Mouse (Mus musculus) neural tube, embryonic 11.5 days (tissue): Measurements from ENCODE around the gene Purb. TPM values are rescaled to one million over a fixed set of nuclear protein-coding genes. Genes with fewer than 3 reads are reported as not detected.
"Not testable (repeated sequence)": the region's sequence is repeated elsewhere in the genome, so short reads cannot be mapped to it uniquely, and the experiment has no call there.

Experiments used
- ATAC-seq: fragments of 200-750 bp; cut with Nextera tagmentation; 2 replicates; pipeline ENCODE4 v1.8.0; 2017; ENCODE audit warnings: moderate number of reproducible peaks, mild to moderate bottlenecking, moderate TSS enrichment, moderate library complexity; ENCODE audit not compliant: insufficient read depth, low FRiP score, low TSS enrichment
- DNase-seq: peaks from one replicate; pipeline ENCODE4 v3.0.0-alpha.2; 2015; ENCODE audit warnings: low spot score
- H3K27ac ChIP-seq: fragments of 300-500 bp; sonication (generic); 2 replicates; pipeline ENCODE4 v1.5.1; 2014; ENCODE audit warnings: low read depth, mild to moderate bottlenecking, low read length
- H3K27me3 ChIP-seq: fragments of 300-500 bp; sonication (generic); 2 replicates; pipeline ENCODE4 v1.6.1; 2014; ENCODE audit warnings: mild to moderate bottlenecking, low read length, mixed read lengths; ENCODE audit not compliant: control insufficient read depth, insufficient read depth
- H3K36me3 ChIP-seq: fragments of 300-500 bp; sonication (generic); 2 replicates; pipeline ENCODE4 v1.6.1; 2014; ENCODE audit warnings: mild to moderate bottlenecking, low read length, moderate library complexity, mixed read lengths; ENCODE audit not compliant: control insufficient read depth, insufficient read depth
- H3K4me1 ChIP-seq: fragments of 300-500 bp; sonication (generic); 2 replicates; pipeline ENCODE4 v1.6.1; 2014; ENCODE audit warnings: low read length, mixed read lengths; ENCODE audit not compliant: control insufficient read depth, insufficient read depth
- H3K4me2 ChIP-seq: fragments of 300-500 bp; sonication (generic); 2 replicates; pipeline ENCODE4 v1.6.1; 2014; ENCODE audit warnings: low read depth, mild to moderate bottlenecking, moderate library complexity
- H3K4me3 ChIP-seq: fragments of 300-500 bp; sonication (generic); 2 replicates; pipeline ENCODE4 v1.5.1; 2014; ENCODE audit warnings: low read depth, low read length
- H3K9ac ChIP-seq: fragments of 300-500 bp; sonication (generic); 2 replicates; pipeline ENCODE4 v1.6.1; 2014; ENCODE audit warnings: mild to moderate bottlenecking, low read length
- H3K9me3 ChIP-seq: fragments of 300-500 bp; sonication (generic); 2 replicates; pipeline ENCODE4 v1.6.1; 2016; ENCODE audit warnings: low read length; ENCODE audit not compliant: control insufficient read depth
- WGBS: fragments of 180-500 bp; shearing (Covaris S2); extraction: QIAGEN DNeasy Blood & Tissue Kit; methylation state at CpG from one replicate; pipeline ENCODE4 v1.1.7; 2014; 5-methylcytosine and 5-hydroxymethylcytosine counted together
- polyA plus RNA-seq: library from polyadenylated mRNA; unstranded; fragments of >200 nt; fragmentation: Nextera tagmentation; extraction: Ambion mirVana; gene quantifications from 2 replicates; pipeline ENCODE4 v1.2.1, GENCODE M21; 2014

Purb gene
- polyA plus RNA-seq, 1 experiment from 2014 or later: 12.9 TPM

DNA sequence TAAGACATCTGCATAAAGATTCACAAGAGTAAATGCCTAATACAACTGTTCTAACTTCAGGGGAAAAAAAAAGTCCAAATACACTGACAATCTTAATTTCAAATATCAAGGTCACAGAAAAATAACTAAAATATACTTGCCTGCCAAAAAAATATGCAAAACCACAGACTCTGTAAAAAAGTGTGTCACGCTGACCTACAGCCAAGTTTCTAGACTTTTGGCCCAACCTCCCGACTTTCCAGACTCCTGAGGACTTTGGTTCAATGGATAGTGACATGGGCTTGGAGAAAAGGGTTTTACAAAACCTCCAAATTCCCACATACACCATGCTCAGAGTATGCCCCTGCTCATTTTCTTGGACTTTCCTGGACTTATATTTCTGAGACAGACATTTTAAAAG, 7.2 kb downstream of the Purb start:
- Histone ChIP-seq H3K27ac (no peak overlapping the region), H3K27me3 (no peaks in the 10 kb centered on the region), H3K4me1 (peaks cover 15% of the 10 kb centered on the region), H3K4me3 (no peak overlapping the region), H3K9me3 (no peaks in the 10 kb centered on the region), H3K36me3 (no peaks in the 10 kb centered on the region), H3K4me2 (no peak overlapping the region), H3K9ac (no peak overlapping the region)
- no peak for DNase-seq
- no peak for ATAC-seq
- 92% methylated on average over 2 of the region's 2 CpGs for WGBS

DNA sequence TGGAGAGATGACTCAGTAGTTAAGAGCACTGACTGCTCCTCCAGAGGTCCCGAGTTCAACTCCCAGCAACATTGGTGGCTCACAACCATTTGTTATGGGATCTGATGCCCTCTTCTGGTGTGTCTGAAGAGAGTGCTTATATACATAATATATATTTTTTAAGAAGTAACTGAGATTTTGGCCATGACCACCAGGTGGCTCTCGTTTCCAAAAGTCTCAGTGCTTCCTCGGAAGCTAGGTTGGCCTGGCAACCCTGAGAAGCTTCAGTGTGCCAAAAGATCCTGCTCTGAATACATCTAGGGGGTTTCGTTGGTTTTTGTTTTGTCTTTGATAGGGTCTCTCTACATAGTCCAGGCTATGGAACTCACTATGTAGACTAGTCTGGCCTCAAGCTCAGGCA, 10.6 kb downstream of the Purb start:
- Histone ChIP-seq H3K4me1 (no peaks in the 10 kb centered on the region), H3K4me3 (no peak overlapping the region), H3K4me2 (no peak overlapping the region), H3K27me3 (no peaks in the 10 kb centered on the region), H3K27ac (no peak overlapping the region), H3K9ac (no peak overlapping the region), H3K36me3 (no peaks in the 10 kb centered on the region), H3K9me3 (no peaks in the 10 kb centered on the region)
- DNase-seq (peak; percentile 77), ATAC-seq (peak; percentile 53; the same call in 1 of the 2 replicates)
- 42% methylated on average over 4 of the region's 4 CpGs for whole genome bisulfite sequencing

DNA sequence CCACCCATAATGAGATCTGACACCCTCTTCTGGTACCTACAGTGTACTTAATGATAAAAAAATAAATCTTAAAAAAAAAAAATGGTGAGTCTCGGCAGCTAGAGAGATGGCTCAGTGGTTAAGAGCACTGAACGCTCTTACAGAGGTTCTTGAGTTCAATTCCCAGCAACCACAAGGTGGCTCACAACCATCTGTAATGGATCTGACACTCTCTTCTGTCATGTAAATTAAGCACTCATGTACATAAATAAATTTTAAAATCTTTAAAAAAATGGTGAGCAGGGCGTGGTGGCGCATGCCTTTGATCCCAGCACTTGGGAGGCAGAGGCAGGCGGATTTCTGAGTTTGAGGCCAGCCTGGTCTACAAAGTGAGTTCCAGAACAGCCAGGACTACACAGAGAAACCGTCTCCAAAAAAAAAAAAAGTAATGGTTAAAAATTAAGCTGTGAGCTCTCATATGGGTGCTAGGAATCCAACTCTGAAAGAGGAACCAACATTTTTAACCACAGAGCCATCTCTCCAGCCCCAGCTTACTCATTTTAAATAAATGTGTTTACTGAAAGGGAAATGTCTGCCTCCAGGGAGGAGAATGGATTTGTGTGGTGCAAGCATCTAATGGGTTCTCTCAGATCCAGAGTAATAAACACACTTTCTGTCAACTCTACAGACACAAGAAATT, 12.4 kb downstream of the Purb start:
- Histone ChIP-seq H3K4me3 (no peak overlapping the region), H3K4me2 (no peak overlapping the region), H3K27ac (no peak overlapping the region), H3K9me3 (no peaks in the 10 kb centered on the region), H3K9ac (no peak overlapping the region), H3K36me3 (no peaks in the 10 kb centered on the region), H3K4me1 (no peaks in the 10 kb centered on the region), H3K27me3 (no peaks in the 10 kb centered on the region)
- no peak for ATAC-seq
- 90% methylated on average over 6 of the region's 6 CpGs for WGBS
- DNase-seq: no peak

DNA sequence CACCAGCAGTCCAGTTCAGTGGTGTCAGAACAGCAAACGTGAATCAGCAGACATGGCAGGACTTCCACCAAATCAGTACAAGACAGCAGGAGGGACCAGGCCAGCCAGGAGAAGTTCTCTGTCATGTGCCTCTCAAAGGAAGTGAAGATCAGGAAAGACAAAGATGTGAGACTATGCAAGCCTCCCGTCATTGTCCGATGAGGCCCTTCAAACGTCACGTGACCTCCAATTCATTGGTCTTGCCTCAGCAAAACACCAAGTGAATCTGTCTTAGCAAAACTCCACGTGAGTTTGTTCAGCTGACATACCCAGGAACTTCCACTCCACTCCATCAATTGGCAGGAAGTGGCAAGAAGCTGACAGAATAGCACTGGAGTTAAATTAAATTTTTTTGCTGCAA, 19.6 kb downstream of the Purb start:
- no peaks in the 10 kb centered on the region for H3K36me3 ChIP-seq
- H3K4me1 ChIP-seq: no peaks in the 10 kb centered on the region
- no peak overlapping the region for H3K4me2 ChIP-seq
- H3K9me3 ChIP-seq: no peaks in the 10 kb centered on the region
- no peak overlapping the region for H3K27ac ChIP-seq
- DNase-seq (no peak), ATAC-seq (no peak)
- H3K4me3 ChIP-seq: no peak overlapping the region
- H3K9ac ChIP-seq: no peak overlapping the region
- 81% methylated on average over 6 of the region's 6 CpGs for WGBS
- no peaks in the 10 kb centered on the region for H3K27me3 ChIP-seq

DNA sequence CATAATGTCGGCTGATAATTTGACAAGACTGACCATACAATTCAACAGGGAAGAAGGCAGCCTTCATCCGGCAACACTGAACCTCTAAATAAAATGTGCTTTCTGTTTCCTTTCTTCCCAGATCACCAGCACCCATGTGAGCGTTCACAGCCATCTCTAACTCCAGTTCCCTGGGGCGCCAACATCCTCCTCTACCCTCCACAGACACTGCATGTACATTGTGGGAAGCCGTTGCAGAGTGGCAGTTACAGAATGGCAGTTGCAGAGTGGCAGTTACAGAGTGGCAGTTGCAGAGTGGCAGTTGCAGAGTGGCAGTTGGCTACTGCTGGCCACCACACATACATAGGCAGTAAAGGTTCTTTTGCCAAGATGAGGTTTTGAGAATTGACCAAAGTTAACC, 27.6 kb downstream of the Purb start:
- H3K9ac ChIP-seq, H3K4me1 ChIP-seq, H3K9me3 ChIP-seq, H3K4me3 ChIP-seq, H3K4me2 ChIP-seq, H3K27me3 ChIP-seq, H3K36me3 ChIP-seq, ATAC-seq, DNase-seq, H3K27ac ChIP-seq: not testable (repeated sequence)
- 93% methylated on average over 5 of the region's 5 CpGs for WGBS

DNA sequence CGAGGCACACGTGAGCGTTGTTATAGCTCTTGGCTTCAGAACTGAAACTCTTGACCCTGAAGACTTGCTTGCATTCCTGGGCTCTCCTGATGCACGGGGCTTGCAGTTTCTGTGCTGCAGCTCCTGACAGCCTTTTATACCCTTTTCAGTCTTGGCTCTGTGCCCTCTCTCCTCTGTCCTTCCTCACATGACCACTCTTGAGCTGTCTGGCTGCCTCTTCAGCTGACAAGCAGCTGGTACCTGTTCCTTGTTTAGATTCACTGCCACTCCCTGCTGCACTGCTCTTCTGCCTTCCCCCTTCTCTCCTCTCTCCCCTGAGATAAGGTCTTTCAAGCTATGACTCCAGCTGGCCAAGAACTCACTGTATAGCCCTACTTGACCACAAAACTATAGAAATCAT, 28.2 kb downstream of the Purb start:
- no peak for DNase-seq
- WGBS: 91% methylated on average over 4 of the region's 4 CpGs
- Histone ChIP-seq H3K27me3 (no peaks in the 10 kb centered on the region), H3K4me3 (no peak overlapping the region), H3K4me1 (0 out of 2 replicates have a peak, but pooled peaks cover 3% of the 10 kb centered on the region), H3K4me2 (no peak overlapping the region), H3K9me3 (no peaks in the 10 kb centered on the region), H3K27ac (no peak overlapping the region), H3K9ac (no peak overlapping the region), H3K36me3 (no peaks in the 10 kb centered on the region)
- no peak for ATAC-seq

DNA sequence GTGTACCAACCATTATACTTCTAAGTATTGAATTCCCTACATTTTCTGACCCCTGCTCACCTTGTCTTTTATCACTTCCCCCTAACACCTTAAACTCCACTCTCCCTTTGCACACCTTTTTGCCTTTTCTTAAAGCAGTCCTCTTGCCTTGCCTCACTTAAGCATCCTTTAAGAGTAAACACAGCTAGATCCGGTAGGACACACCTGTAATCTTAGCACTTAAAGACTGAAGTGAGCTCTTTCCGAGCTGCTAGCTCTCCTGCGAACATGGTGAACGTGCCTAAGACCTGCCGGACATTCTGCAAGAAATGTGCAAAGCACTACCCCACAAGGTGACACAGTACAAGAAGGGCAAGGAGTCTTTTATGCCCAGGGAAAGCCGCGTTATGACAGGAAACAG, 29.8 kb downstream of the Purb start:
- ATAC-seq: no peak
- no peaks in the 10 kb centered on the region for H3K9me3 ChIP-seq
- no peak overlapping the region for H3K4me3 ChIP-seq
- H3K9ac ChIP-seq: no peak overlapping the region
- 0 out of 2 replicates have a peak, but pooled peaks cover 3% of the 10 kb centered on the region for H3K4me1 ChIP-seq
- WGBS: 90% methylated on average over 7 of the region's 7 CpGs
- no peaks in the 10 kb centered on the region for H3K27me3 ChIP-seq
- no peak for DNase-seq
- no peak overlapping the region for H3K4me2 ChIP-seq
- no peaks in the 10 kb centered on the region for H3K36me3 ChIP-seq
- no peak overlapping the region for H3K27ac ChIP-seq

DNA sequence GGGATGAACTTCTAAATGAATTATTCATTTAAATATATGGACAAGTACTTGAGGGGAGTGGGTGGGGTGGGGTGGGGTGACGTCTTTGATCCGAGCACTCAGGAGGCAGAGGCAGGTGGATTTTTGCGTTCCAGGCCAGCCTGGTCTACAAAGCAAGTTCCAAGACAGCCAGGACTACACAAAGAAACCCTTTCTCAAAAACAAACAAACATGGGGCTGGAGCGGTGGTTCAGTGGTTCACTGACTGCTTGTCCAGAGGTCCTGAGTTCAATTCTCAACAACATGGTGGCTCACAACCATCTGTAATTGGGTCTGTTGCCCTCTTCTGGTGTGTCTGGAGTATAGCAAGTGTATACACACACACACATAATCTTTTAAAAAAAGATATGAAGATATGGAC, 30.3 kb downstream of the Purb start:
- H3K9me3 ChIP-seq: no peaks in the 10 kb centered on the region
- no peak overlapping the region for H3K4me2 ChIP-seq
- H3K4me3 ChIP-seq: no peak overlapping the region
- 81% methylated on average over 4 of the region's 4 CpGs for WGBS
- H3K9ac ChIP-seq: no peak overlapping the region
- DNase-seq: no peak
- ATAC-seq: no peak
- 0 out of 2 replicates have a peak, but pooled peaks cover 3% of the 10 kb centered on the region for H3K4me1 ChIP-seq
- H3K27ac ChIP-seq: no peak overlapping the region
- H3K27me3 ChIP-seq: no peaks in the 10 kb centered on the region
- no peaks in the 10 kb centered on the region for H3K36me3 ChIP-seq

DNA sequence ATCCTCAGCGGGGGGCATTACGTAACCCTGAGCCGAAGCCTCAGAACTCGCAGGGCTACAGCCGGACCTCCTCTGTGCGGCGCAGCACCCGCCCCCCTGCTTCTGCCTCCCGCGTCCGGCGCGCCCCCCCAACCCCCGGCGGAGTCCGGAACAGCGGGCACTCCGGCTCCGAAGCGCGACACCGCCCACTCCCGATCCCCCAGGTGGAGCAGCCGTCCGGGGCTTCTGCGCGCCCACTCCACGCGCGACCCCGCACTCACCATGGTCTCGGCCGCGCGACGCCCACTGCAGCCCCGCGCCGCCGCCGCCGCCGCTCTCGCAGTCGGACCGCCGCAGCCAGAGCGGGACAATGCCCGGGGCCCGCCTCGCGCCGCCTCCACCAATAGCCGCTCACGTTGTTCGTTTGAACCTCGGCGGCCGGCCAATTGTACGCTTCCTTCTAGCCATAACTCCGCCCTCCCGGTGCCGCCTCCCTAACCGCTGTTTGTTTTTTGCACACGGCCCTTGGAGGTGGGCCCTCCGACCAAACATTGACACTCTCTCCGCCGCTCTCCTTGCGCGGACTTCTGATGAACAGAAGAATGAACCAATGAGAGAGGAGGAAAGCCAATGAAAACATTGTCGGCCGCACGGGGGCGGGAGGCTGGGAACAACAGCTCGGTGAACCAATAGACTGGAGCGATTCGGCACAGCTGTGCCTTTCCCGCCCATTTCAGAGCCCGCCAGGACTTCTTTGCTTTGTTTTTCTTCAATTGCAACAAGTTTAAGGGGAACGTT, 31.5 kb downstream of the Purb start, which contains the start of gene H2afv:
H2afv (minus strand) TSS at position 367 of the 777 bp plus-strand sequence.
- H3K9me3 ChIP-seq: no peaks in the 10 kb centered on the region
- peak within 1 kb of the TSS; percentile 88 for H3K9ac ChIP-seq
- peak within 1 kb of the TSS; percentile 88 for H3K27ac ChIP-seq
- H3K4me1 ChIP-seq: 0 out of 2 replicates have a peak, but pooled peaks cover 3% of the 10 kb centered on the region
- DNase-seq: peak; percentile 99
- peak within 1 kb of the TSS; percentile 75 for H3K4me3 ChIP-seq
- ATAC-seq: peak; percentile 98
- no peaks in the 10 kb centered on the region for H3K36me3 ChIP-seq
- under 1% methylated on average over 80 of the region's 80 CpGs for WGBS
- H3K4me2 ChIP-seq: peak within 1 kb of the TSS; percentile 74
- H3K27me3 ChIP-seq: no peaks in the 10 kb centered on the region
